Mouse (Mus musculus) cerebellum, adult 9-11 months (tissue): ENCODE measurements at regions not wholly inside any gene's neighbourhood (a gene's known extent, or its start where the extent isn't known, plus 50 kb on each side); places are given as distances from the start of the nearest gene placed in this dataset.

Source experiments
- DNase-seq: peaks from one replicate; pipeline ENCODE4 v3.0.0; 2022

DNA sequence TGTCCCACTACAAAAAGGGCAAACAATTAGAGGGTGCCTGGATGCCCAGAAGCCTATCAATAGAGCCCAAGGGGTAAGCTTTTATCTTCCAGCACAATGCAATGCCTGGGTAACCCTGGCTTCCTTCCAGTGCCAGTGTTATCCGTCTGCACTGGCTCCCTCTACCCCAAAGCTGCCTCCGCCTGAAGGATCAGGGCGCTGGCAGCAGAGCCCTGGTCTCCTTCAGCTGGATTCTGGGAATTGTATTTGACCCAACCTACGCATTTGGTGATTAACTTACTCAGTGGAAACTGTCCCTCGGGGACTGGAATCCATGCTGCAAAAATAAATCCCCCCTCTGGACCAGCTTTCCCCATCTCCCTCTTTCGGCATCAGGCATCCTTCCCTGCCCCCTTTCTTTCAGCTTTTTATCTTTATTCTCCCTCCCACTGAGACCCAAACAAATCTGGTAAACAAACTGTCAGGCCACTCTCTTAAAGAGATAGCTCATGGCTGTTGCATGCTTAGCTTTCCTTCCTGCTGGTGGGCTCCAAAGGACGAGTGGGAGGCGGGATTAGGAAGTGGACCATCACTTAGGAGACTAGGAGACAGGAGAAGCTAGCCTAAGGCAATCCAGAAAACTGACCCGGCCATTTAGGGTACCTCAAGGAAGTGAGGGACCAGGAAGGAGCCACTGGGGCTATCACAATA is 111.5 kb upstream of the Haao start:
- no peak for DNase-seq

- DNase-seq, result no peak
Measured at GRCm38 (mm10) chr17:83958706-83959105, 110.9 kb upstream of the Haao start.

- DNase-seq, result no peak
Measured at GRCm38 (mm10) chr17:83957661-83958540, 110.1 kb upstream of the Haao start.

- DNase-seq, result no peak
Measured at GRCm38 (mm10) chr17:83956821-83957565, 109.2 kb upstream of the Haao start.

DNA sequence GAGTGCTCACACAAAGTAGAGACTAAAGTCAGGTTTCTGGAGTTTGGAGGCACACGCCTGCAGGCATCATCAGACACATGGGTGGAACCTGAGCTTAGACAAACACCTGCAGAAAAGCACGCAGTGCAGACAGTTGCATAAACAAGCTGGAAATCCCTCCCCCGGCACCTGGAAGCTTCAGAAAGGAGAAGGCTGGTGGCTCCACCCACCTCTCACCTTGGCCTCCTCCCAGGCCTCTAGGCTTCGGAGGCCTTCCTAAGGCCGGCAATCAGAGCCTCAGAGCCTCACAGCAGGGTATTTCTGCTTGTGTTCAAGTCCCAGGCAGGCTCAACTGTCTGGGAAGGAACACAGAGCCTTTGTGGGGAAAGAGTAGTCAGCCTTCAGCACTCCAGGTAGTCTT is 108.2 kb upstream of the Haao start:
- DNase-seq, result no peak

DNA sequence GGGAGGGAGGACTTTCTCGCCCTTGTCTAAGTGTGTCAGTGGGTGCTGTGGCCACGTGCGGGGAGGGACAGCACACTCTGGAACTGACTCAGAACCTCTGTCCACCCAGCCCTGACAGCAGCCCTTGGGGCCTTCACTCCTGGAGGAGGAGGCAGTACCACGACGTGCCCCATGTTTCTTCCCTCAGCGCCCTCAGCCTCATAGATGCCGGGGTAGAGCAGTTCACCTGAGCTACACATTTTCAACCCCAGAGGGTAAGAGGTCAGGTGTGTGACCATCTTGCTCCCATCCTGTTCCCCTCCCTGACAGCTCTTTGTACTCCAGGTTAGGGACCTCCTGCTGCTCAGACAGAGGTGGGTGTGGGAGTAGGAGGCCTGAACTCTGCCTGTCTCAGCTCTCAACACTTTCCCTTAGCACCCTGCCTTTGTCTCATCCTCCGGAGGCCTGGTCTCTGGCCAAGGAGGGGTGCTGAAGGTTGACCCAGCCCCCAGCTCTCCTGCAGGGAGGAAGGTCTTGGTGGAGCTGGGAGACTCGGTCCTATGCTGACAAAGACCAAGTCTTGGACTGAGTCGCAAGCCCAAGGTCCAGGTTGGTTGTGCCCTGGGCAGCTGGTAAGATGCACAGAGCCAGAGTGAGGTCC is 107.4 kb upstream of the Haao start:
- no peak for DNase-seq

DNA sequence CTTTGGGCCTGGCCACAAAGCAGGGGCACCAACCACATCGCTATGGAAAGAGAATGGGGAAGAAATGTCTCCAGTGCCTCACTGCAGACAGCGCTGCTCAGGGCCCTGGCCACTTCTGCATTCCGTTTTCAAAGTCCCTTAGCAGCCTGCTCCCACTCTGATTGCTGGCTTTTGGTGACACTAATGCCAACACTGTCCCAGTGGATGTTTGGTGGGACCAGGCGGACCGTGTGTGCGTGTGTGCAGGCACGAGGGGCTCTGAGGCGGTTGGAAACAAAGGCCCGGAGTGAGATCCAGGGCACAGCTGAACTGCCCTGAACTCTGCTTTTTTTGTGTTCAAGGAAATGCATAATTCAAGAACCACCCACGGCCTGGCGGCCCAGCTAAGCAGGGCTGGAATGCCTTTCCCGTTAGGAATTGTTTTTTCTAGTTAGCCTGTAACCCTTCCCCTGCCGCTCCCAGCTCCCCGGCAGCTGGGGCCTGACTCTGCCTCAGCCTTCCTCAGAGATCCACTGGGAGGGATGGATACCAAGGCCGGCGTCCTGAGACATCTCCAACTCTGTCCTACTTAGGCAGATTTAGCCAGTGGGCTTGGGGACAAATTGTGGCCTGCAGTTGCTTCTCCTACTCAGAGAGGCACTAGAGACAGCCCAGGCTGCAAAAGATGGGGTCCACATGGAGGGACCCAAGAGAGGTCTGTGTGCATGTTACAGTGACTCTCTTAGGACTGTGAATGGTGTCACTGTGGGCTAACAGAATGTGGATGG is 106.7 kb upstream of the Haao start:
- no peak for DNase-seq

DNA sequence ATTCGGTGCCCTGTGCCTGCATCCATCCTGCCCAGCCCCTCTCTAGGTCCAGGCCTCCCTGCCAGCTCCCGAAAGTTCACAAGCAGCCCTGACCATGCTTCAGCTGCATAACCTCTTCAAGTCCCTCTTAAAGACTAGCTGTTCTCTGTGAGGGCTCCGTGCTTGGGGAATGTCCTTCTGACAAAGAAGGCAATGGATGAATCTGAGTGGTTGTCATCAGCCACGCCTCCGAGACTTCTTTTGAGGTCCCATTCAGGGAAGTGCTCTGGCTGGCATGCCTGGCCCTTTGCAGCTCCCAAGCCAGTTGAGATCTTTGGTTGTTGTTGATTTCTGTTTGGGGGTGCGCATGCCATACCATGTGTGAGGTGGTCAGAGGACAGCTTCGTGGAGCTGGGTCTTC is 105.9 kb upstream of the Haao start:
- DNase-seq, result no peak

- DNase-seq, result no peak
Measured at GRCm38 (mm10) chr17:83946718-83947117, 99.0 kb upstream of the Haao start.

DNA sequence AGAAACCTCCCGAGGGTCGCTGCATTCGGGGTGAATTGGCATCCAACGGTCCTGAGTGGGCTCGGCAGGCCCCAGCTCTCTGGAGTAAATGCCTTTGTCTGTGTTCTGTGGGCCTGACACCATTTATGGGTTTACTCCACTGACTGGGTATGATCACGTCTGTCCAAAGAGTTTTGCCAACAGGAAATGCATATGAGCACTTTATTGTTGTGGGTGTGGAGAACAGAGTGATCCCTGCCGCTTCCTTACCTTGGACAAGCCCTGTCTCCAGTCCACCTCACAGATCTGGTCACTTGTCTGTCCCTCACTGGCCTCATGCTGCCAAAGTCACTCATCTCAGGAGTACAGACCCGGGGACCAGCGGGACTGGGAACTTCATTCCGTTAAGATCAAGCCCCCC is 91.6 kb upstream of the Haao start:
- DNase-seq, result no peak

DNA sequence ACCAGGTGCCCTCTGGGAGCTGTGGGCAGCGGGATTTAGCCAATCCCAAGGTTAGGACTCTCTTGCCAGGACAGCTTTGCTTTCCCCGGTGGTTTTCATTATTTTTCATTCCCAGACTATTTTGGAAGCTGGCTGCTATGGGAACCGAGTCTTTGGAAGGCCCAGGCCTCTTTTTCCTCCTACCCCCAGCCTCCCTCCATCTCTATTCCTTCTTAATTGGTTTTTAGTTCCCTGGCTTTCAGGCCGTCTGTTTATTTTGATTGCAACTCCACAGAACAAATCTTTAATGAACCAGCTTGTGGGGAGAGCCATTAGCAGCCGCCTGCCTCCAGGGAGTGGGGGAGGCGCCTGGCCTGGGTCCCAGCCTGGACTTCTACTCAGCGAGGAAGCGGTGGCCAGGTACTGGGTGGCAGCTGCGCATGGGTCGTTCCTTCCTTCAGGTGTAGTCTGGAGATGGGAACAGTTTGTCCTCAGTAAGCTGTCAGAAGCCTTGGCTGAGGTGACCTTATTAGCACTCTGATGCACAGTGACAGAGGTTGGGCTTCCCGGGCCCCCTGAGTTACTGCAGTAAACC is 91.0 kb upstream of the Haao start:
- peak; percentile 65 for DNase-seq

- peak; percentile 55 for DNase-seq
Measured at GRCm38 (mm10) chr17:83937576-83937975, 89.8 kb upstream of the Haao start.

DNA sequence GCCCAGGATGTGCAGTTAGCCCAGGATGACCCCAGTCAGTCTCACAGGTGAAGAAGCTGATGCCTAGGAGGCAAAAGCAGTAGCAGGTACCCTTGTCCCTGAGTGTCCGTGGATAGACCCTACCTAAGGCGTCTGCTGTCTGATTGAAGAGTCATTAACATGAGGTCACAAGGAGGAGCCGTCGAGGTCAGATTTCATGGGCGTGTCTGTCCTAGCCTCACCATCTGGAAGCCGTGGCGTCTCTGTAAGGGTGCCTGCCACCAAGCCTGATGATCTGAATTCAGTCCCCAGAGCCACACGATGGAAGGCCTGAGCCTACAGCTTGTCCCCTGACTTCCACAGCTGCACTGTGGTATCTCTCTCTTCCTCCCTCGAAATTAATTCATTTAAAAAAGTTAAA is 88.9 kb upstream of the Haao start:
- DNase-seq, result no peak

DNA sequence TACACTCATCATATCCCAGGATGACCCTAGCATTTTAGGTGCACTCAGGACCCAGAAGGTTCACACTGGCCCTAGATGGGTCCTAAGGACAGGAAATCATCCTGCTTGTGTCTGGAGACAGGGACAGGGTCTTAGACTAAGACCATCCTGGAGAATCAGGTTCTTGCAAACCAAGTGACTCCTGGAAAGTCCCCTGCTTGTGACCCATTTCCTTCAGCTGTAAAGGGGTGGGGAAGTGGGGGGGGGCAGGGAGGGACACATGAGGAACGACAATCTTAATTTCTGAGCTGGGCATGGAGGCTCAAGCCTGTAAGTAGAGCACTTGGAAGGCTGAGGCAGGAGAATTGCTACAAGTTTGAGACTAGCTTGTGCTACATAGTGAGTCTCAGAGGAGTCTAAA is 88.2 kb upstream of the Haao start:
- DNase-seq, result no peak

GRCm38 (mm10) chr17:83935232-83935631 is 87.5 kb upstream of the Haao start:
- no peak for DNase-seq

DNA sequence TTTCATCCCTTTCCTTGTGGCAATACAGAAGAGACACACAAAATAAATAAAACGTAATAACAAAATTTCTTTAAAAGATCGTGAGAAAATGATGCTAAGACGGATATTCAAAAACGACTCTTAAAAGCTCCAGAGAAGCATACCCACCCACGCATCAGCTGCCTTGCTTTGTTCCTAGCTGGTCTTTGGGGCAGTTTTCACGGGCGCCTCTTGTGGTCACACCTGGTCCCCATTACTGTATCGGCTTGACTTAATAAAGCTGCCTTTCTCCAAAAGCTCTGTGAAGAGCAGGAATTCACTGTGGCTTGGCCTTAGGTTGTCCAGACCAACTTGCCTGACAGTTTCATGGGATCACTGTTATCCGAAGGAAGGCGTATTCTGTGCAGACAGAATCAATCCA is 86.0 kb upstream of the Haao start:
- no peak for DNase-seq

GRCm38 (mm10) chr17:83930401-83930800 is 82.6 kb upstream of the Haao start:
- DNase-seq, result no peak

DNA sequence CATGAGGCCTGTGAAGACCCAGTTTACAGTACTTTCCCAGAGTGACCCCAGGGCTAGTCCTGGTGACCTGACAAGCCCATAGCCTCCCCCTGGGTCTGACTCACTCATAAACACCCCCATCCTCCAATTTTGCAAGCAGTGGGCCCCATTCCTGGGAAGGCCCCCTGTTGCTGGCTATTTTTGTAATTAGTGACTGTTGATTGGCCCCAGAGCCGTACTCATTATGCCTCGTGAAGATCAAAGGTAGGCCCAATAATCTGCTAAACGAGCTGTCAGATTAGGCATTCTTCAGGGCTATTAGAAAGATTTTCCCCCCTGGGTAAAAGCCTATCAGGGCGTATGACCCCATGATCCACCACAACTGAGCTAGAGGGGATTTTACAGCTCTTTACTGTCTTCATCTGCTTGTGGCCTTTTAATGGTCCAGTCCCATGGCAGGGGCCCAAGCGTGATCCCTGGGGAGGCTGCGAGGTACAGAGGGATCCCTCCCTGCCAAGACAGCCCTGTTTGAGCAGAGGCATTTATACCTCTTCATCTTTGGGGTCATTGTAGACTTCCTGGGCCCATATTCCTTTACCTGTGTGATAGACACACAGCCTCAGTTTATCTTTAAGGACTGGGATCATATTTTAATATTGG is 80.1 kb upstream of the Haao start:
- DNase-seq, result no peak

- DNase-seq, result no peak
Measured at GRCm38 (mm10) chr17:83924259-83924922, 76.6 kb upstream of the Haao start.

DNA sequence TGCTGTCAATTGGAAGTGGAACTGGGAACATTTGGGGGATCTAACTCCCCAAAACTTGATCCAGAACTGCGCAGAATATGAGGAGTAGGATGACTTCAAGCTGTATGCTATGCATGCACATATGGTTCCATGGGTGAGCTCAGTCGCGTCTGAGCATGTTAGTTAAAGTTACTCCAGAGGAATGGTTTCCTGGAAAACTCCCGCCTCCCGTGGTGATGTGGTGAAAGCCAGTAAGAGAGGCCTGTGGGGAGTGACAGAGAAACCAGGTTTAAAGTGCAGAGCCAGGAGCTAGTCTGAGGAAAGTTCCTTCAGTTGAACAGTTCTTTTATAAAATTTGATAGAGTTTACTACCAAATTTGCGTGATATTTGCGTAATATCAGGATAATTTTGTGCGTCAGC is 73.1 kb upstream of the Haao start:
- no peak for DNase-seq

GRCm38 (mm10) chr17:83920225-83920624 is 72.5 kb upstream of the Haao start:
- no peak for DNase-seq
